Mouse (Mus musculus): ENCODE data around the gene P4hb. TPM values are rescaled to one million over a fixed set of nuclear protein-coding genes. Genes with fewer than 3 reads are reported as not detected.
A peak's percentile ranks its signal among the peaks of the same experiment; 100 is the strongest.
"Not testable (repeated sequence)": the region's sequence is repeated elsewhere in the genome, so short reads cannot be mapped to it uniquely, and the experiment has no call there.

The P4hb gene
- total RNA-seq, 2 experiments from 2014 or later: 106 to 118 TPM

DNA sequence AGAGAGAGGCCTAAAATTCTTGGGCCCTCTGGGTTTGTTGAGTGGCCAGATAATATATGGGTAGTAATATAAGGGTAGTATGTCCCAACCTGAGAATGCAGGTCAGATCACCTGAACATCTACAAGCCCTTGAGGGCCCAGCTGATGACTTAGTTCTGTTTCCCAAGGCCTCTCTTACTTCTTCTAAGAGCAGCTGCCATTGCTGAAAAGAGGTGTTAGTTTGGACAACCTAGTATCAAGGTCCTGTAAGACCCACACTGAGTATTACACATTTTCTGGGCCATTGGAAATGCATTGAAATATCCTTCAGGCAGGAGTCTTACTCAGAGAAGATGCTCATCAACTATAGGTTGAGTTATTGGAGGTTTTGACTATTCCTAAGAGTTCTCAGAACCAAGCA, 2.9 kb upstream of the P4hb start:
- H3K4me3 ChIP-seq: no peak overlapping the region
- DNase-seq (ENCODE audit: low spot score in 2 of 2): no peak
- TF ChIP-seq CTCF (conservative IDR thresholded peaks at IDR 0.05): no peak
- H3K27ac ChIP-seq: no peak overlapping the region

DNA sequence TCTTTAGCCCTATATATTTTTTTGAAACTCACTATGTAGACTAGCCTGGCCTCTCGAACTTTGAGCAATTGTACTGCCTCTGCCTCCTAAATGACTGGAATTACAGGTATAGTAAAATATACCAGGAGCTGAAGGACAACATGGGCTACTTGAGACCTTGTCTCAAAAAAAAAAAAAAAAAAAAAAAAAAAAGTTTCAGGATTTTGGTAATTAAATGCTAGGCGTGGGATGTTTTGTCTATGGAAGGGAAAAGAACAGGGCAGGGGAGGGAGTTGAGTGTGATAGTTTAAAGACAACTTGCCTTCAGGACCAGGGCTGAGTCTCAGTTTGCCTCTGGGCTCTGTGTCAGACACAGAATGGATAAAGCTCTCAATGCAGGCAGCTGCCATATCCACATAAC, 2.0 kb upstream of the P4hb start:
- DNase-seq (ENCODE audit: low spot score in 2 of 2): no peak
- Histone ChIP-seq H3K4me3 (no peak overlapping the region), H3K27ac (no peak overlapping the region)
- no peak for TF ChIP-seq CTCF (conservative IDR thresholded peaks at IDR 0.05)

DNA sequence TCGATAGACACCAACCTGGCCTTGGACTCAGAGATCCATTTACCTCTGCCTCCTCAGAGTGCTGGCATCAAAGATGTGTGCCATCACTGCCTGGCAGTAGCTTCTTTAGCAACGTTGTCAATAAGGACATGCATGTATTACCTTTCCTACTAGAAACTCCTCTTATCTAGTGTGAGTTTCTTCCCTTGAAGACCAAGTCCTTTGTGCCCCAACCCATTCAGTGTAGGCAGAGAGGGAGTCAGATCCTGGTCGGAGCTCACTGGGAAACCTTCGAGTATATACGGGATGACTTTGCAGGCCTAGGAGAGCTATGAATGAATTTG, 1.2 kb upstream of the P4hb start:
- DNase-seq (ENCODE audit: low spot score in 2 of 2): no peak
- no peak for TF ChIP-seq CTCF (conservative IDR thresholded peaks at IDR 0.05)
- H3K4me3 ChIP-seq: peak overlapping the region; percentile 97
- no peak overlapping the region; the same call in 1 of the 2 replicates for H3K27ac ChIP-seq

DNA sequence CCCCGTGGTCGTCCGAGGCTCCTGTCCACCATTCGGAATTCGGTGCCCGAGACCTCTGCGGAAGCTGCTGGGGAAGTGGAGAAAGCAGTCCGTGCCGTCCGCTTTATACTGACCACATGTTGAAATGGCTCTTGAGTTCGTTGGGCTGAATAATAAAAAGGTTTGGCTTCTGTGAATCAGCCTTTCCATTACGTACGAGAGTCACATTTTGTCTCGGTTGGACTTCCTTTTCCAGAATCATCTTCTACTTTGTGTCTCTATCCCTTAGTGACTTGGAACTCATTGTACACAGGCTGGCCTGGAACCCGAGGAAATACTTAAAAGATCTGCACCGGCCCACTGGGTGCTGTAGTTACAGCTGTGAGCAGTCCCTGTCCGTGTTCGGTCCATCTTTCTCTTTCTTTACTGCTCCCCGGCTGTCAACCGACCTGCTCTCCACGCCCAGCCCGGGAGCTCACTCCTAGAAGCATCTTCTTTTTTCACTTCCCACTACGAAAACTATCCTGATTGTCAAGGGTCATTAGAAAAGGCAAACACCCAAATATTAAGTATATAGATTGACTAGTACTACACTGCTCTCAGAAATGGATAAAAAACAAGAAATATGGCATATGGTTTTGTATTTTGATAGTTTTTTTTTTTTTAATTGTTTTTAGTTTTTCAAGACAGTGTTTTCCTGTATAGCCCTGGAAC, 678 bp upstream of the P4hb start:
- TF ChIP-seq CTCF (conservative IDR thresholded peaks at IDR 0.05): no peak
- H3K4me3 ChIP-seq: peak overlapping the region; percentile 97
- H3K27ac ChIP-seq: peak overlapping the region; percentile 85
- DNase-seq (ENCODE audit: low spot score in 2 of 2): no peak

DNA sequence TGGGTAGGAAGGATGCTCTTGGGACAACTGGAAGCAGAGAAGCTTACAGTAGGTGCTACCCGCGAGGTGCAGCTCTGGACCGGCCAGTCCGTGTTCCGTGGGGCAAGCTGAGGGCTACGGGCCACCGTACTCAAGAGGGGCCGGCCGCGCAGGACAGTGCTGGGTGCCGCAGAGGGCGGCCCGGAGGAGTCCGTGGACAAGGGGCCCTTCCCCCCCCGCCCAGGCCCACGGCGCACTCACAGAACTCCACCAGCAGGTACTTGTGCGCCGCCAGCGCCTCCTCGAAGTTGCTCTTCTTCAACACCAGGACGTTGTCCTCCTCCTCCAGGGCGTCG, 669 bp downstream of the P4hb start:
- no peak; the same call in 1 of the 2 replicates for TF ChIP-seq CTCF (conservative IDR thresholded peaks at IDR 0.05)
- peak overlapping the region; percentile 97 for H3K4me3 ChIP-seq
- no peak for DNase-seq (ENCODE audit: low spot score in 2 of 2)
- H3K27ac ChIP-seq: peak overlapping the region; percentile 93

DNA sequence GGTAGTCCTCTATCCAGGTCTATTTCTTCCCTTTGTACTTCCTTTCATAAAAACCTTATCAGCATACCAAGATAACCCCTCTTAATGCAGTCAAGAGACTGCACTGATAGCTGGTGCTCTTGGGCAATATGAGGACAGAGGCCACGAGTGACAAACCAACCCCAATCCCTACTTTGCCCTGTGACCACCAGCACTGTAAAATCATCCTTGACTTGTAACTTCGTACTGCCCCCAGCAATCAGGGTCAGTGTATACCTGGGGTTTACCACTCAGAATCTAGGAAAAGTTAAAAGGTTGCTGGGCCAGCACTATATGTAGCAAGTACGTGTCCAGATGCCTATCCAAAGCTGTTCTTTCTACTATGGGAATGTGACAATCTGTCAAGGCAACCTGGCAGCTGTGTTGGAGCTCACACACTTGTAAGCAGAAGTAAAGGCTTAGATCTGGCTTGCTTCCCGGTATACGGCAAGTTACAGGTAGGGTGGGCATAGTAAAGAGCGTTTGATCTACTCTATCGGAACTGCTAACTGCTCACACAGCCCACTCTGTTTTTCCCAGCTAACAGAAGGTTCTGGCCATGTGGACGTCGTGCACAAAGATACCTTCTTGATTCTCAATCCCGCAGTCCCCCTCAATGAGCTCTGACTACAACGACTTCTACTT, 1.2 kb downstream of the P4hb start:
- Histone ChIP-seq H3K27ac (peak overlapping the region; percentile 93), H3K4me3 (peak overlapping the region; percentile 97)
- TF ChIP-seq CTCF (conservative IDR thresholded peaks at IDR 0.05): no peak
- no peak for DNase-seq (ENCODE audit: low spot score in 2 of 2)

DNA sequence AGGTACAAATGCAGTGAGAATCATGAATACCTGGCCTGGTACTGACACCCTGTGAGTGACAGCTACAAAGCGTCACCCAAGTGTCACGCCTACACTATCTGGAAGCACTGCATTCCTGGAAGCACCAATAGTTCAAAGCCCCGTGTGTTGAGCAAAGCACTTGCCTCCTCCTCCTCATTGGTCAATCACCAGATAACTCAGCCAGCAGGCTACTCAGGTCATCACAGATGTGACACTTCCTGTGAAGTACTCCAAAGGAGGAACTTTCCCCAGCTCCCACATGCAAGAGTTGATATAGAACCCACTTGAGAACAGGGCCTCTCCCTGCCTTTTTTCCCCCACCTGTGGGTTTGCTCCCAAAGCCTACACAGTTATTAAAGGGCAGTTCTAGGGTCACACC, 1.9 kb downstream of the P4hb start:
- Histone ChIP-seq H3K27ac (no peak overlapping the region), H3K4me3 (no peak overlapping the region)
- no peak for DNase-seq (ENCODE audit: low spot score in 2 of 2)
- no peak for TF ChIP-seq CTCF (conservative IDR thresholded peaks at IDR 0.05)

DNA sequence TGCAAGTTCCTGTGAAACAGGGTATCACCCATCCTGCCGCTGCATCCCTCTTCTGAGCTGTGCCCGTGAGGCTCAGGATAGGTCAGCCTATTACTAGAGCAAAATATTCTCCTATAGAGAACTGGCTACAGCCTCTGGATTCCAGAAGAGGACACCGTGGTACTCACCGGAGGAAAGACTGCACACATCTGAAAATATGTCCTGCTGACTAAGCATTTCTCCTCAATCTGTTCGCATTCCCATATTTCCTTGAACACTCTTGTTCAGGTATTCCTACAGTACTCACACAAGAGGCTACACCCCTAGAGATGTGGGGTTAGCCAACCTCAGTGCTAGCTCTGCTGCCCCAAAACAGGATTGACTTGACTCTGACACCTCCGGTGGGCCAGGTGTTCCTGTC, 4.7 kb downstream of the P4hb start:
- H3K27ac ChIP-seq: no peak overlapping the region
- H3K4me3 ChIP-seq: no peak overlapping the region
- TF ChIP-seq CTCF (conservative IDR thresholded peaks at IDR 0.05): no peak
- DNase-seq (ENCODE audit: low spot score in 2 of 2): no peak

DNA sequence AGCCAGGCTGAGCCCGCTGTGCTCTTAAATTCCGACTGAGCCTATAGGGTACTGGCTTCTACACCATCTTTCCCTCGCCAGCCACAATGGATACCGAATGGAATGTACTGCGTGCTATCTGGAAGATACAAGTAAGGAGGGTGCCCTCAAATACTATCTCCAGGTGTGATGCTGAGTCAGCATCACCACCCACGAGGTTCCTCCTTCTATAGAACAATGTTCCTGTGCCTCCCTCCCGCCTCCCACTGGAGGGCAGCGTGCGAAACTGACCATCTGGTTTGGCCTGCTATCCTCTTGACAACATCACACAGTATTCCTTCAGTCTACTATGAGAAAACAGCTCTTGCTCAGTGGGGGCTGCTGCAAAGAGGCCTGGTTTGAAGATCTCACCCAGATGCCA, 7.9 kb downstream of the P4hb start:
- DNase-seq (ENCODE audit: low spot score in 2 of 2): no peak
- no peak for TF ChIP-seq CTCF (conservative IDR thresholded peaks at IDR 0.05)
- H3K4me3 ChIP-seq: no peak overlapping the region
- H3K27ac ChIP-seq: no peak overlapping the region

DNA sequence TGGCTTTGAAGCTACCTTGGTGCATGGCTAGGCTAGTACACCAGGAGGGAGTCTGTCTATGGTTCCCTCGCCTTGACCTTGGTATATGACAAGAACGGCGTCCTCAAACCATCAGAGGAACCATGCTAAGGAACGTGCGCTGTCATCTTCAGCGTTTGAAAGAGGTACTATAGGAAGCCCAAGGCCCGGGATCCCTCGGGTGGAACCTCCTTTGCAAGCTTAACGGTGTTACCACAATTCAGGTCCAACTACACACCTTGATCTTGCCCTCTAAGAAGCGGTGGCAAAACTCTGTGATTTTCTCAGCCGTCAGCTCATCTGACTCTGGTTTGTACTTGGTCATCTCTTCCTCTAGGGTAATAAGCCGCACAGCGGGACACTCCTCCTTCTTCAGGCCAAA, 10.1 kb downstream of the P4hb start:
- Histone ChIP-seq H3K27ac (no peak overlapping the region), H3K4me3 (no peak overlapping the region)
- DNase-seq (ENCODE audit: low spot score in 2 of 2): no peak
- no peak for TF ChIP-seq CTCF (conservative IDR thresholded peaks at IDR 0.05)

DNA sequence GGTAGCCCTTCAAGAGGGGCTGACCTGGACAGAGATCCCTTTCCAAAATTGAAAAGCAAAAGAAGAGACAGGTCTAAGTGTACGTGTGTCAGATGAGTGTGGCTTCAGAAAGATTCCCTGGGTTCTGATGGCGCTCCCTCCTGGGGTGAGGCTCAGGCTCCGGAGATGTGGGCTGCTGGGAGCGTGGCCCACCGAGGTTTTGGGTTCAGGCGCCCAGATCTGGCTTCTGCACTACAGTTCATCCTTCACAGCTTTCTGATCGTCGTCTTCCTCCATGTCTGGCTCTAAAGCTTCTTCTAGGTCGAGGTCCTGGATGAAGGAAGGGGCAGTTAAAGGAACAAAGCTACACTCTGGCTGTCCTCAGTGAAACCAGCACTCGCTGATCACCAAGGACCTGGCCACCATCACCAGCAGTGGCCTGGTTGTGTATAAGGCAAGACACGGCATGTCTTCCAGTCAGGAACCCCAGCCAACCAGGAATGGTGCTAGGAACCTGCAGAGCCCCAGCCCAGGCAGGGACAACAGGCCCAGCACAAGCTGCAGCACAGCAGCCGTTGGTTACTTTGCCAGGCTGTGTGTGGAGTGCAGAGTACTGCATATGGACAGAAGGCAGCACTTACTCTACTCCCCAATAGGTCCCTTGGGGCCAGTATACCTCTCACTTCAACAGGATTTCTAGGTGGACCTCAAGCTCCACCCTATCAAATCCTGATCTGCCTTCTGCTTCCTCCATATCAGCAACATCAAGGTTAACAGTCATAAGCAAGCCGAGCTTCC, 11.9 kb downstream of the P4hb start:
- H3K27ac ChIP-seq: no peak overlapping the region
- DNase-seq (ENCODE audit: low spot score in 2 of 2): no peak
- TF ChIP-seq CTCF (conservative IDR thresholded peaks at IDR 0.05): no peak
- no peak overlapping the region for H3K4me3 ChIP-seq

DNA sequence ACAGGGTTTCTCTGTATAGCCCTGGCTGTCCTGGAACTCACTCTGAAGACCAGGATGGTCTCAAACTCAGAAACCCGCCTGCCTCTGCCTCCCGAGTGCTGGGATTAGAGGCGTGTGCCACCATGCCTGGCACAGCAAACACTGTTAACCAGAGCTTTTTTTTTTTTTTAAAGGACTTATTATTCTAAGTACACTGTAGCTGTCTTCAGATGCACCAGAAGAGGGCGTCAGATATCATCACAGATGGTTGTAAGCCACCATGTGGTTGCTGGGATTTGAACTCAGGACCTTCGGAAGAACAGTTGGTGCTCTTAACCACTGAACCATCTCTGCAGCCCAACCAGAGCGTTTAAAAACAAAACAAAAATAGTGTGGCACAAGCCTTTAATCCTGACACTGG, 14.2 kb downstream of the P4hb start:
- H3K4me3 ChIP-seq; H3K27ac ChIP-seq; DNase-seq (ENCODE audit: low spot score in 2 of 2): not testable (repeated sequence)
- TF ChIP-seq CTCF (conservative IDR thresholded peaks at IDR 0.05): peak; percentile 16; the same call in 1 of the 2 replicates

DNA sequence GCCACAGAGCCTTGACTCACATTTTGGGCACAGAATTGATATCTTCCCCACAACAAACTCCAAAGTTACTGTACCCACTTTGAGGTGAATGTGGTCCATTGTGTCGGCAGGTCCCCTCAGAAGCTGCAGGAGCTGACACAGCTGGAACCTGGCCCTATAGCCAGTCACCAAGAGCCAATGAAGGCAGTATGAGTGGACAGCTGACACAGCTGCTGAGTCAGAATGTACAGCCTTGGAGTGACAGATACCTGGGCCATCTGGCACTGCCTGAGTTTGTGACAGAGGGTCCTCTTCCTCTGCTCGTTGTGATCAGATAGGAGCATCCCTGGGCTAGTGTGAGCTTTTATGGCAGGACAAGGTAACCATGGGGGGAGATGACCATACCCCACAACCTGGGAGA, 17.8 kb downstream of the P4hb start:
- DNase-seq (ENCODE audit: low spot score in 2 of 2): no peak
- no peak overlapping the region for H3K4me3 ChIP-seq
- peak overlapping the region; percentile 23; the same call in 1 of the 2 replicates for H3K27ac ChIP-seq
- TF ChIP-seq CTCF (conservative IDR thresholded peaks at IDR 0.05): no peak

Data from layer of hippocampus, adult 2 months (tissue).